Mouse (Mus musculus): ENCODE data around the gene Fam89b.

DNA sequence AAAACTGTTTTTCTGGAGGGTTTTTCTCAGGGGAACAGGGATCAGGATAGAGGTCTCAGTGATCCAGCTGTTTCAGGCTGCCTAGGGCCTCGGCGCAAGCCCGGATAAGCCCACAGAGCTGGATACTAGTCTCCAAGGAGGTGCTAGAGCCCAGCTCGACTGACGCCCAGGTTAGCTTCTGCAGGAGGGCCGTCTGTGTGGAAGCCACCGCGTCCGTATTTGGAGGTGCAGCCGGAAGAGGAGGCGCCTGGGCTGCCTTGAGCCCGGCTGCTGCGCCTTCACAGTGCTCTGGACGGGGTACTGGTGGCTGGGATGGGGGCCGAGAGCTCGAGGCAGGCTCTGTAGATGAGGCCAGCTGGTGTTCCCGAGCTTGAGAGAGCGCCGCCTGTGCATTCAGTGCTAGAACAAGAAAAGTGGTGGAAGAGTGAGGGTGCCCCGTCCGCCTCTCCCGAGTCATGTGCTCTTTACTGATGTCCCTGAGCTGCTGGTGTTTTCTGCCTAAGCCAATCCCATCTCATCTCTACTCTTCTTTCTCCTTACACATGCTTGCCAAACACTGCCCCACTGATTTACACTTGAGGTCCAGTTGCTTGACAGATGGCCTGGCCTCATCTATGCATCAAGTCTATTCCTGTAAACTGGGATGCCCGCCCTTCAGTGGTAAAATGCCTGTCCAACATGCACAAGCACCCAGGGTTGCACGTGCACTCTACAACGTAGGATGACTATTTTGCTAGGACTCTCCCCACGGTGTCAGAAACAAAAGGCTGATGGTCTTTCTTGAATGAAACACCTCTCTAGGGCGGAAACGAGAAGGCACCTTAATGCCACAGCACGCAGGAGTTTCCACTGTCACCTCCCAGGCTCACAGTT lies 1.1 kb upstream of the Fam89b start:
- TF ChIP-seq POLR2A (IDR thresholded peaks at IDR 0.05; ENCODE audit: borderline replicate concordance, control insufficient read depth, low read depth, low read length) (no peak; the same call in 1 of the 2 replicates), CTCF (IDR thresholded peaks at IDR 0.05; ENCODE audit: control insufficient read depth, insufficient read depth, low read length) (no peak)

All from bone marrow, adult 2 months (tissue).